Mouse (Mus musculus): Measurements from ENCODE around the gene Mrpl49. TPM values are rescaled to one million over a fixed set of nuclear protein-coding genes. Genes with fewer than 3 reads are reported as not detected.

The Mrpl49 gene
- total RNA-seq, 1 experiment: 62.7 TPM

DNA sequence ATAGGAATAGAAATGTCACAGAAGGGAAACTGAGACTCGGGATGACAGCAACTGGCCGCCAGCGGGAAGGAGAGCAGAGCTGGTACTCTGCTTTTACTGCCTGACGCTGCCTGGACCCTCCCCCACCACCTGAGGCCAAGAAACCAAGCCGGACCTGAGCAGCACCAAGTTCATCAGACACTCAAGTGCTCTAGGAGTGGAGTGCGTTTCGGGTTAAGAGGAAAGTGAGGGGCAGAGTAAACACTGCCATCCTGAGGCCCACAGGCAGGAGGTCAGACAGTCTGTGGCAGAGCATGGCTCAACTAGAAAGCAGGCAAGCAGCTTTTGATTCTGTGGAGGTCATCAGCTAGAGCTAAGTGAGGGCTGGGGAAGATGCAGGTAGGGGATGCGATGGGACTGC lies 34.5 kb downstream of the Mrpl49 start:
- Histone ChIP-seq H3K27ac (ENCODE audit: insufficient read depth, low read depth, low read length, poor library complexity, severe bottlenecking) (no peak overlapping the region), H3K4me3 (ENCODE audit: insufficient read depth in 1 of 2, low read depth in 1 of 2, low read length in 2 of 2, poor library complexity in 1 of 2, severe bottlenecking in 1 of 2) (peak overlapping the region in 1 of 2 experiments; percentile 16; a peak in 1 of 4 replicates), H3K9me3 (ENCODE audit: control insufficient read depth, insufficient read depth, low read depth, low read length) (no peaks in the 10 kb centered on the region), H3K4me1 (ENCODE audit: control insufficient read depth in 2 of 2, insufficient read depth in 2 of 2, low read length in 2 of 2, poor library complexity in 1 of 2) (peaks cover 0 to 5% of the 10 kb centered on the region in 2 experiments; a peak in 1 of 4 replicates), H3K36me3 (ENCODE audit: control insufficient read depth, insufficient read depth, low read length, poor library complexity, severe bottlenecking) (no peaks in the 10 kb centered on the region), H3K9ac (ENCODE audit: insufficient read depth, low read depth, low read length, poor library complexity, severe bottlenecking) (no peak overlapping the region)
- in situ Hi-C loops (cut with MboI; ENCODE audit: low sequenced_read_pairs in 2 of 2, unreplicated experiment in 2 of 2): no loop called here
- DNase-seq (ENCODE audit: low read depth, low spot score): no peak
- TF ChIP-seq HCFC1 (IDR thresholded peaks at IDR 0.05; ENCODE audit: borderline replicate concordance, insufficient read depth, low read length) (no peak), MAFK (IDR thresholded peaks at IDR 0.05; ENCODE audit: insufficient read depth, low read depth, low read length) (no peak), ZNF384 (IDR thresholded peaks at IDR 0.05; ENCODE audit: low read depth, low read length) (no peak), ZC3H11A (IDR thresholded peaks at IDR 0.05; ENCODE audit: borderline replicate concordance, low read depth, low read length) (no peak), CHD2 (IDR thresholded peaks at IDR 0.05; ENCODE audit: low read depth, low read length) (no peak)

DNA sequence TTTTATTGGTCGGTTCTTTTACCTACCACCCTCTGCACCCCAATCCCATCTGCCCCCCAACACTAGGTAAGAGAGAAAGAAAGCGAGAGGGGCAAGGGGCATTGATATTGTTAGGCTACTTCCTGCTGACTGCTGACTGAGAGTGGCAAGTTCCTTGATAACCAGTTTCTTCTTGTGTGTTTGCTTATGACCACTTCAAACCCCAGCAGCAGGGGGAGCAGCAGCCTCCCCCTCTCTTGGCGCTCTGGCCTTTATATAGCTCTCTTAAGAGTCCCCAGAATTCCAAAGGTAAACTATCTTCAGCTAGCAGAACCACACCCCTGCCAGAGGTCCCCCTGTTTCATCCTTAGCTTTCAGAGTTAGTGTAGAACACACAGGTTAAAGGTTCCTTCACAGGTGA lies 37.3 kb downstream of the Mrpl49 start:
- H3K4me1 ChIP-seq (ENCODE audit: control insufficient read depth in 2 of 2, insufficient read depth in 2 of 2, low read length in 2 of 2, poor library complexity in 1 of 2): peaks cover 0 to 8% of the 10 kb centered on the region in 2 experiments; a peak in 2 of 4 replicates
- H3K4me3 ChIP-seq (ENCODE audit: insufficient read depth in 1 of 2, low read depth in 1 of 2, low read length in 2 of 2, poor library complexity in 1 of 2, severe bottlenecking in 1 of 2): no peak overlapping the region
- TF ChIP-seq ZC3H11A (IDR thresholded peaks at IDR 0.05; ENCODE audit: borderline replicate concordance, low read depth, low read length): no peak
- no peak for TF ChIP-seq HCFC1 (IDR thresholded peaks at IDR 0.05; ENCODE audit: borderline replicate concordance, insufficient read depth, low read length)
- no peak for TF ChIP-seq ZNF384 (IDR thresholded peaks at IDR 0.05; ENCODE audit: low read depth, low read length)
- no peak for TF ChIP-seq CHD2 (IDR thresholded peaks at IDR 0.05; ENCODE audit: low read depth, low read length)
- no peak for TF ChIP-seq MAFK (IDR thresholded peaks at IDR 0.05; ENCODE audit: insufficient read depth, low read depth, low read length)
- no peaks in the 10 kb centered on the region for H3K36me3 ChIP-seq (ENCODE audit: control insufficient read depth, insufficient read depth, low read length, poor library complexity, severe bottlenecking)
- DNase-seq (ENCODE audit: low read depth, low spot score): no peak
- no peaks in the 10 kb centered on the region for H3K9me3 ChIP-seq (ENCODE audit: control insufficient read depth, insufficient read depth, low read depth, low read length)
- H3K9ac ChIP-seq (ENCODE audit: insufficient read depth, low read depth, low read length, poor library complexity, severe bottlenecking): no peak overlapping the region
- in situ Hi-C loops (cut with MboI; ENCODE audit: low sequenced_read_pairs in 2 of 2, unreplicated experiment in 2 of 2): no loop called here
- H3K27ac ChIP-seq (ENCODE audit: insufficient read depth, low read depth, low read length, poor library complexity, severe bottlenecking): no peak overlapping the region

DNA sequence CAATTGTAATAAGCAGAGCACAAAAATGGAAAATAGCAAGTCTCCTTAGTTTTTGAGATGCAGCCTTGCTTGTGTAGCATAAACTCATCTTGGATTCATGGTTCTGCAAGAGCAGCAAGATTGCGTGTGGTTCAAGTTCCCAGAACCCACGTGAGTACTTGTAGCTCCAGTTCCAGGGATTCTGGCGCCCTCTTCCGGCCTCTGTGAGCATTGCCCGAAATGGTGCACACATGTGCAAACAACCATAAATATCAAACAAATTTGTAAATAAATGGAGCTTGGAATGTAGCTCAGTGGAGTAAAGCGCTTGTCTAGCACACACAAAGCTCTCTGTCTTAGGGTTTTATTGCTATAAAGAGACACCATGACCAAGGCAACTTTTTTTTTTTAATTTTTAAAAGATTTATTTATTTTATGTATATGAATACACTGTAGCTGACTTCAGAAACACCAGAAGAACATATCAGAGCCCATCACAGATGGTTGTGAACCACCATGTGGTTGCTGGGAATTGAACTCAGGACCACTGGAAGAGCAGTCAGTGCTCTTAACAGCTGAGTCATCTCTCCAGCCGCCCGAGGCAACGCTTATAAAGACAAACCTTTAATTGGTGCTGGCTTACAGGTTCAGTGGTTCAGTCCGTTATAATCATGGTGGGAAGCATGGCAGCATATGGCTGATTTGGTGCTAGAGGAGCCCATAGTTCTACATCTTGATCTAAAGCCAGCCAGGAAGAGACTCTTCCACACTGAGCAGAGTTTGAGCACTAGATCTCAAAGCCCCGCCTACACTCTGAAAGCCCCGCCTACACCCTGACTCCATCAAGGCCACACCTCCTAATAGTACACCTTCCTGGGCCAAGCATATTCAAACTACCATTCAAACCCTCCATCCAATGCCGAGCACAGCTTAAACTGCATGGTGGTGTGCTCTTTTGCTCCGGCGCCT lies 39.2 kb downstream of the Mrpl49 start:
- H3K36me3 ChIP-seq (ENCODE audit: control insufficient read depth, insufficient read depth, low read length, poor library complexity, severe bottlenecking): no peaks in the 10 kb centered on the region
- peak overlapping the region; percentile 23; the same call in 1 of the 2 replicates for H3K9ac ChIP-seq (ENCODE audit: insufficient read depth, low read depth, low read length, poor library complexity, severe bottlenecking)
- H3K9me3 ChIP-seq (ENCODE audit: control insufficient read depth, insufficient read depth, low read depth, low read length): no peaks in the 10 kb centered on the region
- peak overlapping the region; percentile 40 to 46 for H3K4me3 ChIP-seq (ENCODE audit: insufficient read depth in 1 of 2, low read depth in 1 of 2, low read length in 2 of 2, poor library complexity in 1 of 2, severe bottlenecking in 1 of 2)
- TF ChIP-seq CHD2 (IDR thresholded peaks at IDR 0.05; ENCODE audit: low read depth, low read length) (no peak), MAFK (IDR thresholded peaks at IDR 0.05; ENCODE audit: insufficient read depth, low read depth, low read length) (peak; percentile 62)
- in situ Hi-C loops (cut with MboI; ENCODE audit: low sequenced_read_pairs in 2 of 2, unreplicated experiment in 2 of 2): no loop called here
- DNase-seq (ENCODE audit: low read depth, low spot score): peak; percentile 96
- H3K4me1 ChIP-seq (ENCODE audit: control insufficient read depth in 2 of 2, insufficient read depth in 2 of 2, low read length in 2 of 2, poor library complexity in 1 of 2): peaks cover 0 to 12% of the 10 kb centered on the region in 2 experiments; a peak in 2 of 4 replicates
- H3K27ac ChIP-seq (ENCODE audit: insufficient read depth, low read depth, low read length, poor library complexity, severe bottlenecking): no peak overlapping the region; the same call in 1 of the 2 replicates

DNA sequence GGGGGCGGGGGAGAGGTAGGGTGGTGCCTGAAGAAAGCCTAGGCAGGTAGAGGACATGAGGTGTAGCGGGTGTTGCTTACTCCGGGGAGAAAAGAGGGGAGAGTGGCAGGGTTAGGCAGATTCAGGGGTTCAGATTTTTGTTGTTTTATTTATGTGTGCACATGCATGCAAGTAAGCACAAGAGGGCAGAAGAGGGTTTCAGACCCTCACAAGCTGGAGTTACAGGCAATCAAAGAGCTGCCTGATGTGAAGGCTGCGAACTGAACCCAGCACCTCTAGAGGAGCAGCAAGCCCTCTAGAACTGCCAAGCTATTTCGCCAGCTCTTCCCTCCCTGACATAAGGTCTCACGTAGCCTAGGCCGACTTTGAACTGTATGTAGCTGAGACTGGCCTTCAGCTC lies 41.1 kb downstream of the Mrpl49 start:
- peaks cover 0 to 6% of the 10 kb centered on the region in 2 experiments; a peak in 2 of 4 replicates for H3K4me1 ChIP-seq (ENCODE audit: control insufficient read depth in 2 of 2, insufficient read depth in 2 of 2, low read length in 2 of 2, poor library complexity in 1 of 2)
- no peak overlapping the region for H3K9ac ChIP-seq (ENCODE audit: insufficient read depth, low read depth, low read length, poor library complexity, severe bottlenecking)
- in situ Hi-C loops (cut with MboI; ENCODE audit: low sequenced_read_pairs in 2 of 2, unreplicated experiment in 2 of 2): no loop called here
- no peaks in the 10 kb centered on the region for H3K9me3 ChIP-seq (ENCODE audit: control insufficient read depth, insufficient read depth, low read depth, low read length)
- TF ChIP-seq MAFK (IDR thresholded peaks at IDR 0.05; ENCODE audit: insufficient read depth, low read depth, low read length) (no peak), HCFC1 (IDR thresholded peaks at IDR 0.05; ENCODE audit: borderline replicate concordance, insufficient read depth, low read length) (no peak), CHD2 (IDR thresholded peaks at IDR 0.05; ENCODE audit: low read depth, low read length) (no peak), ZNF384 (IDR thresholded peaks at IDR 0.05; ENCODE audit: low read depth, low read length) (no peak), ZC3H11A (IDR thresholded peaks at IDR 0.05; ENCODE audit: borderline replicate concordance, low read depth, low read length) (no peak)
- 0 out of 4 replicates have a peak overlapping the region, but pooled peaks have one; percentile 66 to 71 for H3K4me3 ChIP-seq (ENCODE audit: insufficient read depth in 1 of 2, low read depth in 1 of 2, low read length in 2 of 2, poor library complexity in 1 of 2, severe bottlenecking in 1 of 2)
- no peaks in the 10 kb centered on the region for H3K36me3 ChIP-seq (ENCODE audit: control insufficient read depth, insufficient read depth, low read length, poor library complexity, severe bottlenecking)
- H3K27ac ChIP-seq (ENCODE audit: insufficient read depth, low read depth, low read length, poor library complexity, severe bottlenecking): no peak overlapping the region
- no peak for DNase-seq (ENCODE audit: low read depth, low spot score)
